Mouse (Mus musculus) stomach, adult 2 months (tissue): ENCODE results near the gene Spag6. TPM values are rescaled to one million over a fixed set of nuclear protein-coding genes. Genes with fewer than 3 reads are reported as not detected.

Experiments used
- polyA plus RNA-seq: library from polyadenylated mRNA; depleted of rRNA; stranded (reverse); fragments of >200 nt; gene quantifications from 2 replicates; pipeline ENCODE4 v1.2.3, GENCODE M21; 2012; rRNA removed

Spag6 gene
- polyA plus RNA-seq, result 0.12 TPM in 1 of 2 replicates, not detected in the other

GRCm38 (mm10) chr2:18693871-18694610 is at the start of gene Spag6:
Spag6 (plus strand) TSS chr2:18694032.

GRCm38 (mm10) chr2:18672133-18672765 is 21.6 kb upstream of the Spag6 start, which contains the start of gene Commd3:
Commd3 (plus strand) TSS chr2:18672384.

GRCm38 (mm10) chr2:18676936-18677491 is 16.8 kb upstream of the Spag6 start, which contains the start of gene Bmi1:
Bmi1 (plus strand) TSS chr2:18677018.

Other genes with a start within 250 kb of the Spag6 start
- gene Commd3, start 21.6 kb upstream of the Spag6 start, polyA plus RNA-seq, result 27.9 and 42.5 TPM in 2 replicates
- gene Bmi1, start 17.0 kb upstream of the Spag6 start, polyA plus RNA-seq, result 1.9 and 2.5 TPM in 2 replicates